Mouse (Mus musculus) bone marrow, adult 2 months (tissue): ENCODE measurements around the gene Palld.

ENCODE experiments used
- CTCF ChIP-seq: fragments of 200-500 bp; IDR thresholded peaks from 2 replicates; pipeline ENCODE4 v1.5.1; 2011; ENCODE audit warnings: low read length, control low read depth; ENCODE audit not compliant: control insufficient read depth, insufficient read depth
- POLR2A ChIP-seq: fragments of 200-500 bp; IDR thresholded peaks from 2 replicates; pipeline ENCODE4 v1.6.1; 2011; ENCODE audit warnings: low read depth, mild to moderate bottlenecking, control low read depth, low read length, borderline replicate concordance; ENCODE audit not compliant: control insufficient read depth

- no peak for TF ChIP-seq POLR2A
- TF ChIP-seq CTCF: no peak
Measured at GRCm38 (mm10) chr8:61589972-61590391, 312.5 kb downstream of the Palld start.
